Mouse (Mus musculus): Measurements from ENCODE around the gene Mgam. TPM values are rescaled to one million over a fixed set of nuclear protein-coding genes. Genes with fewer than 3 reads are reported as not detected.
"Not testable (repeated sequence)": the region's sequence is repeated elsewhere in the genome, so short reads cannot be mapped to it uniquely, and the experiment has no call there.

The Mgam gene
- total RNA-seq, 2 experiments from 2014 or later: 0.10 to 0.12 TPM

DNA sequence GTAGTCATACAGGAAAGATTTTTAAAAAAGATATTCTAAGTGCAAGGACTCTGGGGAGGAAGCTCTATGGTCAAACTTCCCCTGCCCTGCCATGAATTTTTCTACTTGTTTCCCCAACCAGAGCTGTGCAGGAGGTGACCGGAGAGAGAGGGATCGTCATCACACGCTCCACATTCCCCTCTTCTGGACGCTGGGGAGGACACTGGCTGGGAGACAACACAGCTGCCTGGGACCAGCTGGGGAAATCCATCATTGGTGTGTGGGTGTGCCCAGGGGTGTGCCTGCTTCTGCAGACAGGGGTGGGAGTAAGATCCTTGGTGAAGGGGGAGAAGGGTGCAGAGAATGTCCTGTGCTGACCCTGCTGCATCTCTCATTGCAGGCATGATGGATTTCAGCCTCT is 99.9 kb downstream of the Mgam start:
- DNase-seq: not testable (repeated sequence)

DNA sequence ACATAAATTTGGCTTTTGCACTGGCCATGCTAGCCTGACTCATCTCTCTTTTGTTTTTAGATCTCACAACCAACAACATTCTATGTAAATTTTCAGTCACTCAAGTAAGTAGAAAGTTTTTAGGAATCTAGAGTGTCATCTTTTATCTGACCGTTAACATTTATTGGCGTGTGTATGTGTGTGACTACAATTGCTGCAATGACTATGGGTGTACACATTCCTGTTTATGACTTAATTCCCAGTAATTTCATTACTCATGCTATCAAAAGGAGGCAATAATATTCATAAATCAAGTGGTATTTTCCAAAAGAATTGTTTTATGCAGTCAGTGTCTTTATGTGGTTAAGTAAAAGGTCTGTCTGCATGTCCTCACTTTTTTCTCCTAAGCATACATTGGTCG is 110.9 kb downstream of the Mgam start:
- no peak for DNase-seq

DNA sequence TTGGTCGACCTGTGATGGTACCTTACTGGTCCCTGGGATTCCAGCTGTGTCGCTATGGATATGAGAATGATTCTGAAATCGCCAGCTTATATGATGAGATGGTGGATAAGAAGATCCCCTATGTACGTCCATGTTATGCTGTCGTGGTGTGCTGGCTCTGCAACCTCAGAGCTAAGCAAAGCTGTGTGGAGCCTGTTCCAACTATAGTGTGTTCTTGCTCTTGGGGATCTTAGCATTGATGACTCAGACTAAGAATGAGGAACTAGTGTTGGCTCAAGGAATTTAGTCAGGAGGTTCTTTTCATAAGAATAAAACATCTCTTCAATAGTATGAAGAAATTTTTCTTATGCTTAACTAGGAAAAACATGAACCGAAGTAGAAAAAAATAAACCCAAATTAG is 120.4 kb downstream of the Mgam start:
- not testable (repeated sequence) for DNase-seq

DNA sequence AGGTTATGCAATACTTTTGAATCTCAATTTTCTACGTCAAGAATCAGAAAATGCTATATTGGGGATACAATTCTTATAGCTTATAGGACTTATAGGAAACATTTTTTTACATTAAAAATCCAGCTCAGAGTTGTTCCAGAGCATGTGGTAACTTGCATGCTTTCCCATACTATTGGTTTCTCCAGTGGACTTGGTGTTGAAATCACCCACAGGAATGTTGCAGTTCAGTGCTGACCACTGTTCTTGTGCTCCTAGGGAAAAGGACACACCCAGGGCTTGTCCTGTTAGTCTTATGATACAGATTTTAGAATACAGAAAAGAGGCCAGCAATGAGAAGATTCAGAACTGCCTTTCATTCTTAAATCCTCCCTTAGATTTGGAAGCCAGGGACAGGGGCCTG is 127.3 kb downstream of the Mgam start:
- no peak for DNase-seq

DNA sequence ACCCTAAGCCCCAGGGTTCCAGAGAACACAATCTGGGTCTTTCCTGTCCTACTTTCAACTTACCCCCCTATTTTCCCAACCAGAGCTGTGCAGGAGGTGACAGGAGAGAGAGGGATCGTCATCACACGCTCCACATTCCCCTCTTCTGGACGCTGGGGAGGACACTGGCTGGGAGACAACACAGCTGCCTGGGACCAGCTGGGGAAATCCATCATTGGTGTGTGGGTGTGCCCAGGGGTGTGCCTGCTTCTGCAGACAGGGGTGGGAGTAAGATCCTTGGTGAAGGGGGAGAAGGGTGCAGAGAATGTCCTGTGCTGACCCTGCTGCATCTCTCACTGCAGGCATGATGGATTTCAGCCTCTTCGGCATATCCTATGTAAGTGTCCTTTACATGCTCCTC is 128.7 kb downstream of the Mgam start:
- DNase-seq: not testable (repeated sequence)

DNA sequence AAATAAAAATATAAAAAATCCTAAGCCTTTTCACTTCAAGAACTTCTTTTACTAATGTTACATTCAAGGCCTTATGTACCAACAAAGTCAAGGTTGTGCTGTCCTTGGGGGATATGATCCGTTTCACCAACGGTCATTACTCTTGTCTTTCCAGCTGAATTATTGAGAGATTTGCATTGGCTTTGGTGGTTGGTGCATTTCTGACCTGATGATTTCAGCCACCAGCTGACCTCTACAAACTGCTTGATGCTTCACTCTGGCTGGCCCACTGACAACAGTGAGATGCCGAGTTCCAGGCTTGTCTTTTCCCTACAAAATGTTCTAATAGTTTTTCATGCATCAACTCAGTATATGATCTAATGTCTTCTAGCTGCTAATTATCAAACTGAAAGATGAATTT is 146.0 kb downstream of the Mgam start:
- no peak for DNase-seq

DNA sequence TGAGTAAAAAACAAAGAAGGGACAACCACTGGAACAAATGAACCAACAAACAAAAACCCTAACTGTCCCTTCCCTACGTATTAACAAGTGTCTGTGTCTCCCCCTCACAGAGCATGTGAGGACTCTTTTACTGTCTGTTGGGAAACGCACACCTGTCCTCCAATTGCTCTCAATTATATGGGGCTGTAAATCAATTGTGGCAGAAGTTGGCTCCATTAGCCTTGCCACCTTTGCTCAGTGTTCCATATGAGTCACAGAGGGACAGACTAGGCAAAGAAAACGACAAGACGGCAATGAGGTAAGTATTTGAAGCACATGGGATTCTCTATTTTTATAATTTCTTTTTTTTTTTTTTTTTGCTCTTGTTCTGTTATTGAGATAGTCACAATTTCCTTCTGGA is 149.8 kb downstream of the Mgam start:
- no peak for DNase-seq

DNA sequence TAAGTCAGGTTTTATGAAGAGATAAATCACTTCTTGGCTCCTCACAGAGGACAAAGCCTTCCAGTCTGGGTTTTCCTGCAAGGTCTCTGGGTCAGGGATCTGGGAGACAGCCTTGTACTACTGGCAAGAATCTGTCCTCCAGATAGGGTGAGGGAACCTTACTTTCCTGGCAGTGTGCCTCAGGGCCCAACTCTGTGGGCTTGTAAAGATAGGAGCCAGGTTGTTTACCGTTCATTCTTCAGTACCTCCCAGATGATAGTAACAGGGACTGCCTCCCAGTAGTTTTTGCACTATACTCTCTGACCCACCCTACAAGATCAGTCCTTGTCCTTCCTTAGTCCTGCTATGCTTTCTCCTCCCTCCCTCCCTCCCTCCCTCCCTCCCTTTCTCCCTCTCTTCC is 155.0 kb downstream of the Mgam start:
- no peak for DNase-seq

DNA sequence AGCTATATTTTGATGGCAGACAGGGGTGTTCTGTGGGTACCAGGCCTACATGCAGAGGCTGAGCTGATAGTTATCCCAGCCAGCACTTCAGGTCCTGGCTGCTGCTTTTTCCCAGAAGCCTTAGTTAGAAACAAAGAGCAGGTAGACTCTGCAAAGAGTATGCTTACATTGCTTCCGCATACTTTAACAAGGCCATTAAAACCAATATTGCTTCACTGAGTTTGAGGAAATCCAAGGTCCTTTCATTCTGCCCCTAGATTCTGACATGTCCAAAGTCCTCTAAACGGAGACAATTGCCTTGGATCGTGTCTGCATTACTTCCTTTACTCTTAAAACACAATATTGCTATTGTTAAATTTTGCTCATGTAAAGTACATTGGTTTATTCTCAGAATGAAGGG is 155.7 kb downstream of the Mgam start:
- DNase-seq: no peak

DNA sequence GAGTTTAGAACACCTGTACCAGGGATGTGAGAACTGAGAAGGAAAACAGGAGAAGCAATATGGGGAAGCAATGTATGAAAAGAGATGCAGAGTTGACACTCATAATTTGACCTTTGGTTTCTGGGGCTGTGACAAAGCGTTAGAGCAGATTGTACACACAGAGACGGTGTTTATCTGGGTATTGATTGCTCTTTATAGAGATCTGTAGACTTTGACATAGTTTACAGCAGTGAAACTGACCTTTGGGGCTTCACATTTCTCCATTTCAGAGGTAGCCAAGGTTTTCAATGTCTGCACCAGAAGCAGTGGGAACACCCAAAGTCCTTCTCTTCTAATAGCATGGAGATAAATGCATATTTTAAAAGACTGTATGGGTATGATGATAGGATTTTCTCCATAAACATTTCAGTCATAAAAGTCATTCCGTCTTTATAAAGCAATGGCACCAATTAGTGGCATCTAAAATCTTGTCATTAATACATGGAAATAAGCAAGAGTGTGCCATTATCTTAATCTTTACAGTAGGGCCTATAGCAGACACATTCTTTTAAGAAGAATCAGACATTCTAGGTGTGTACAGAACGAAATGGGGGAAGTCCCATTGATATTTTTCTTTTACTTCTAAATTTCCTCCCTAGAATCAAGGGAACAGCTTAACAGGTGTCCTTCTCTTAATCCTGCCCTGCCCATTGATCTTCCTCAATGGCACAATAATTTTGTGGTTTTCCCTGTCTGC is 166.6 kb downstream of the Mgam start:
- no peak for DNase-seq

DNA sequence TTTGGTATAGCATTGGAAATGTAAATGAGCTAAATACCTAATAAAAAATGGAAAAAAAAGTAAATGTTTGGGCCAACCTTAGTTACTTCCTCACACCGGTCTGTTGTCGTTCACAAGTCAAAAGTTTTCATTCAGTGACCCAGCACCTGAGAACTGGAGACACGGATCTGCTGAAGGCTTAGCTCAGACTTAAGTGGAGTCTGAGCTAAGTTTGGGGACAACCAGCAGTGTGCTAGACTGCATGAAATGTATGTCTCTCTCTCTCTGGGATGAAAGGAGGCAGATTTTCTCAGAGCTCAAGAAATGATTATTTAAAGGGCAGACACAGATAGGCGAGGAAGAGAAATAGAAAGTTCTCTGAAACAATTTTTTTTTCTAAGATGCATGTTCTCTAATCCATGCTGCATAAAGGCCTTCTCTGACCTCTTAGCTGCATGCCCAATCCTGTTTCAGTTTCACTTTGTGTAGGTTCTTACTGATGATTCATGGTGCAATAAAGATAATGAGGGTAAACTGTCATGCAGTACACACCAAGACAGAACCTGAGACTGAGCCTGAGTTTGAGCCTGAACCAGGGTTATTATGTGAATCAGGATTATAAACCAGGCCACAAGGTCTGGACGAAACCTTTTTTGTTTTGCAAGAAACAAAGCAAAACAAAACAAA is 189.7 kb downstream of the Mgam start:
- DNase-seq: no peak

Other genes with a start within 250 kb of the Mgam start
- 1 to 10 TPM; 4.0 to 4.3 TPM for gene E330009J07Rik, start 192.7 kb upstream of the Mgam start, total RNA-seq (2021)
- not detected for gene Wee2, start 189.7 kb upstream of the Mgam start, total RNA-seq (2021)
- gene Ssbp1, start 157.5 kb upstream of the Mgam start, total RNA-seq (2021): 10 to 100 TPM; 31.9 to 32.3 TPM
- not detected for gene Tas2r137, start 137.6 kb upstream of the Mgam start, total RNA-seq (2021)
- gene Tas2r108, start 135.3 kb upstream of the Mgam start, total RNA-seq (2021): not detected
- not detected for gene Prss37, start 109.3 kb upstream of the Mgam start, total RNA-seq (2021)
- gene Olfr461, start 73.8 kb upstream of the Mgam start, total RNA-seq (2021): not detected
- not detected for gene Olfr460, start 59.3 kb upstream of the Mgam start, total RNA-seq (2021)
- under 1 TPM; 0.54 to 0.92 TPM for gene Clec5a, start 43.0 kb upstream of the Mgam start, total RNA-seq (2021)
- gene Tas2r138, start 15.5 kb upstream of the Mgam start, total RNA-seq (2021): not detected

Measured in heart, adult 18-20 months (tissue).